Mouse (Mus musculus) lung, postnatal 0 days (tissue): ENCODE data around the gene Comt. TPM values are rescaled to one million over a fixed set of nuclear protein-coding genes. Genes with fewer than 3 reads are reported as not detected.

Experiments
- ATAC-seq: fragments of 200-750 bp; cut with Nextera tagmentation; 2 replicates; pipeline ENCODE4 v1.8.0; 2017; ENCODE audit warnings: moderate library complexity
- DNase-seq: peaks from one replicate; pipeline ENCODE4 v3.0.0-alpha.2; 2016; ENCODE audit warnings: low spot score
- H3K27ac ChIP-seq: fragments of 300-500 bp; sonication (generic); 2 replicates; pipeline ENCODE4 v1.5.1; 2014; ENCODE audit warnings: antibody characterized with exemption, mild to moderate bottlenecking, low read length, mixed read lengths
- H3K27me3 ChIP-seq: fragments of 300-500 bp; sonication (generic); replicated peaks from 2 replicates; pipeline ENCODE4 v1.6.1; 2014; ENCODE audit warnings: low read length, mixed read lengths; ENCODE audit not compliant: insufficient read depth
- H3K36me3 ChIP-seq: fragments of 300-500 bp; sonication (generic); 2 replicates; pipeline ENCODE4 v1.6.1; 2014; ENCODE audit warnings: low read length, mixed read lengths; ENCODE audit not compliant: insufficient read depth
- H3K4me1 ChIP-seq: fragments of 300-500 bp; sonication (generic); 2 replicates; pipeline ENCODE4 v1.6.1; 2014; ENCODE audit warnings: antibody characterized with exemption, low read depth, low read length, mixed read lengths; ENCODE audit not compliant: insufficient read depth
- H3K4me2 ChIP-seq: fragments of 300-500 bp; sonication (generic); replicated peaks from 2 replicates; pipeline ENCODE4 v1.6.1; 2014; ENCODE audit warnings: low read depth, mild to moderate bottlenecking, low read length, moderate library complexity, mixed read lengths
- H3K4me3 ChIP-seq: fragments of 300-500 bp; sonication (generic); 2 replicates; pipeline ENCODE4 v1.5.1; 2014; ENCODE audit warnings: low read depth, low read length
- H3K9ac ChIP-seq: fragments of 300-500 bp; sonication (generic); replicated peaks from 2 replicates; pipeline ENCODE4 v1.6.1; 2014; ENCODE audit warnings: low read depth, mild to moderate bottlenecking
- H3K9me3 ChIP-seq: fragments of 300-500 bp; sonication (generic); 2 replicates; pipeline ENCODE4 v1.6.1; 2016; ENCODE audit warnings: low read length, mixed read lengths
- CTCF ChIP-seq: IDR thresholded peaks from 2 replicates; pipeline ENCODE4 v1.5.1; 2016; ENCODE audit warnings: antibody characterized with exemption, mild to moderate bottlenecking
- EP300 ChIP-seq: IDR thresholded peaks from 2 replicates; pipeline ENCODE4 v1.6.1; 2016; ENCODE audit warnings: antibody characterized with exemption, mild to moderate bottlenecking, control low read depth
- WGBS: fragments of 180-500 bp; shearing (Covaris S2); extraction: QIAGEN DNeasy Blood & Tissue Kit; methylation state at CpG from one replicate; pipeline ENCODE4 v1.1.7; 2014; 5-methylcytosine and 5-hydroxymethylcytosine counted together
- polyA plus RNA-seq: library from polyadenylated mRNA; unstranded; fragments of >200 nt; fragmentation: Nextera tagmentation; extraction: Ambion mirVana; gene quantifications from 2 replicates; pipeline ENCODE4 v1.2.1, GENCODE M21; 2015

Comt gene
- polyA plus RNA-seq, 1 experiment from 2014 or later = 109 TPM

DNA sequence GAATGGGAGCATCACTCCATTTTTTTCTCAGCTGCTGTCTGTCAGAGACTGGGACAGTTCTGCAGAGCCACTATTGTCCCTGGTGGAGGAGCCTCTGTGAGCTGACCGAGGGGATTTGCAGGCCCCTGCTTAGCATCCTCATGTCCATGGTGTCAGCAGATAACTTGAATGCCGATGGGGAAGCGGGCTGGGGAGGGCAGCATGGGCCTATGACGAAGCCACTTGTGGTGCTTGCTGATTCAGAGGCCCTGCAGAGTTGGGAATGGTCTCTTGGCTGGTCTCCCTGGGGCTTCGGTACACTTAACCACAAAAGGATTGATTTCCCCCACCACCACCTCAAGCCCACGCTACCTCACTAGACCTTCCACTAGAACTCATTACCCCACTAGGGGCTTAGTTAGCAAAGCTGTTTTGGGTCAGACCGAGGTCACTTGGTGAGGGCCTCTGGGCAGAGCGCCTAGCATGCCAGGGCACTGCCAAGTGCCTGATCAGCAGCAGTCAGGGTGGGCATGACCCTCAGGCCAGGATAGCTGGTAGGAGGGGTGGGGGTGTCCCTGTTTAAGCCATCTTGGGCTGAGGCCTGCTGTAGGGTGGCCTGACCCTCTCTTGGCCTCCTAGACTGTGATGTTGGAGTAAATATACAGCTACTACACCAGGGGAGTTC, 47.2 kb downstream of the Comt start:
- peaks cover 7% of the 10 kb centered on the region; the same call in 1 of the 2 replicates for H3K4me1 ChIP-seq
- H3K9ac ChIP-seq = no peak overlapping the region
- DNase-seq = no peak
- H3K27me3 ChIP-seq = no peaks in the 10 kb centered on the region
- H3K36me3 ChIP-seq = no peaks in the 10 kb centered on the region
- no peak overlapping the region for H3K4me2 ChIP-seq
- no peak overlapping the region for H3K4me3 ChIP-seq
- WGBS = 78% methylated on average over 8 of the region's 8 CpGs
- H3K27ac ChIP-seq = no peak overlapping the region
- TF ChIP-seq EP300 = no peak
- TF ChIP-seq CTCF = no peak
- no peaks in the 10 kb centered on the region for H3K9me3 ChIP-seq
- no peak for ATAC-seq

DNA sequence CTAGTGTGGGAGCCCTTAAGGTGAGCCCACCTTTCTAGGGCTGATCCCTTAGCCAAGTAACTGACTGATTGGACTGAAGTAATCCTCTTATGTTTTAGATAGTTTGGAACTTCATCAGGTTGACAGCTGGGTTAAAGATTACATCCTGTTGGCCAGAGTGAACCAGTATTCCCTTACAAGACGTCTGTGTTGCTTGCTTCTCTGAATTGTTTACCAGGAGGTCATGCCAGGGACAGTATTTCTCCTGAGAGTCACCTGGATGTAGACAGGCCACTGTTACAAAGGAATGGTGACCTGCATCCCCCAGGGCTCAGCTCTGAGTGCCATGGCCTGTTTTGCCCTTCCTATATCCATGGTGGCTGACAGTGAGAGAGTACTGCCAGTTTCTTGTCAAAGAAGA, 48.2 kb downstream of the Comt start:
- Histone ChIP-seq H3K27me3 (no peaks in the 10 kb centered on the region), H3K4me1 (peaks cover under 1% of the 10 kb centered on the region; the same call in 1 of the 2 replicates), H3K9ac (no peak overlapping the region), H3K36me3 (no peaks in the 10 kb centered on the region), H3K4me3 (no peak overlapping the region), H3K9me3 (no peaks in the 10 kb centered on the region), H3K4me2 (no peak overlapping the region), H3K27ac (no peak overlapping the region)
- DNase-seq = no peak
- TF ChIP-seq CTCF (no peak), EP300 (no peak)
- no peak for ATAC-seq
- WGBS = 48% methylated on average over 1 of the region's 1 CpGs

DNA sequence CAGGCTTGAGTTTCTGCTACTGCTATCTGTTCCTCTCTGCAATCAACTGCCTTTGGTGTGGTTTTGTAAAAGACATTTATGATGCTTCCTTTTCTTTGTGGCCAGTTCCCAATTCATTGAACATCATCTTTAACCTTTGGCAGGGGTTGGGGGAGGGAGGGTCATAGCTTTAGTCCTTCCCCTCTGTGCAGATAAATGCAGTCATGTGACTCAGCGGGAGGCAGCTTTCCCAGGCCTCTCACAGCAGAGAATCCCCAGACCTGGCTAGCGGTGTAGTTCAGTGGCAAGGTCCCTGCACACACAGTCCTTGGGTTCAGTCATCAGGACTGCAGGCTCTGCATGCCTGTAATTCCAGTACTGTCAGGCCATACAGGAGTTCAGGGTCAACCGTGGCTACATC, 49.4 kb downstream of the Comt start:
- 47% methylated on average over 3 of the region's 3 CpGs for WGBS
- Histone ChIP-seq H3K4me2 (no peak overlapping the region), H3K4me1 (no peaks in the 10 kb centered on the region), H3K27ac (no peak overlapping the region), H3K9ac (no peak overlapping the region), H3K36me3 (no peaks in the 10 kb centered on the region), H3K4me3 (no peak overlapping the region), H3K27me3 (no peaks in the 10 kb centered on the region), H3K9me3 (no peaks in the 10 kb centered on the region)
- no peak for DNase-seq
- ATAC-seq = no peak
- TF ChIP-seq EP300 = no peak
- no peak for TF ChIP-seq CTCF

DNA sequence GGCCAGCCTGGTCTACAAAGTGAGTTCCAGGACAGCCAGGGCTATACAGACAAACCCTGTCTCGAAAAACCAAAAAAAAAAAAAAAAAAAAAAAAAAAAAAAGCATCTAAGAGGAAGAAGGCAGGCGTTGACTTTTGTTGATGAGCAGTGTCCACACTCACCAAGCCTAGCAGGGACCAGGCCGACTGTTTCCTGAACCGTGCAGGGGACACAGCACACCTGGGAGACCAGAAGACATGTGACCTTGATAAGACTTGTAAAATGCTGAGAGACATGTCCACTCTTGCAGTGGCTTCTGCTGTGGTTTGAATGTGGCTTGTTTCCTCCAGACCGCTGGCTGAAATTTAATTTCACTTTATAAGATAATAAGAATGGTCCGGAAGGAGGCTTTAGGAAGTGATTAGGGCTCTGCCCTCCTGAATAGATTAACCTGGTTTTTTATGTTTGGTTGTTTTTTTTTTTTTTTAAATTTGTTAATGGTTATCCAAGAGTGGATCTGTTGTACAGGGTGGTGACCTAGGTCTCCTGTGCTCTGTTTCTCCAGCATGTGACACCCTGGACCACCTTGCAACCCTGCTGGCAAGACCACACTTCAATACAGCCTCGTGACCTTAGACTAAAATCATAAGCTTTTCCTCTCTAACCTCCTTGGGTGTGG, 50.2 kb downstream of the Comt start:
- Histone ChIP-seq H3K9me3 (no peaks in the 10 kb centered on the region), H3K36me3 (no peaks in the 10 kb centered on the region), H3K4me2 (no peak overlapping the region), H3K4me1 (no peaks in the 10 kb centered on the region), H3K27ac (no peak overlapping the region), H3K4me3 (no peak overlapping the region), H3K27me3 (no peaks in the 10 kb centered on the region), H3K9ac (no peak overlapping the region)
- ATAC-seq (no peak), DNase-seq (no peak)
- 77% methylated on average over 6 of the region's 7 CpGs for WGBS
- TF ChIP-seq CTCF (no peak), EP300 (no peak)

GRCm38 (mm10) chr16:18373632-18374031, 53.0 kb downstream of the Comt start:
- Histone ChIP-seq H3K27me3 (no peaks in the 10 kb centered on the region), H3K4me3 (no peak overlapping the region), H3K9me3 (no peaks in the 10 kb centered on the region), H3K27ac (no peak overlapping the region), H3K36me3 (no peaks in the 10 kb centered on the region), H3K4me1 (no peaks in the 10 kb centered on the region), H3K9ac (no peak overlapping the region), H3K4me2 (no peak overlapping the region)
- ATAC-seq = no peak
- 93% methylated on average over 4 of the region's 4 CpGs for WGBS
- TF ChIP-seq CTCF (no peak), EP300 (no peak)
- no peak for DNase-seq

DNA sequence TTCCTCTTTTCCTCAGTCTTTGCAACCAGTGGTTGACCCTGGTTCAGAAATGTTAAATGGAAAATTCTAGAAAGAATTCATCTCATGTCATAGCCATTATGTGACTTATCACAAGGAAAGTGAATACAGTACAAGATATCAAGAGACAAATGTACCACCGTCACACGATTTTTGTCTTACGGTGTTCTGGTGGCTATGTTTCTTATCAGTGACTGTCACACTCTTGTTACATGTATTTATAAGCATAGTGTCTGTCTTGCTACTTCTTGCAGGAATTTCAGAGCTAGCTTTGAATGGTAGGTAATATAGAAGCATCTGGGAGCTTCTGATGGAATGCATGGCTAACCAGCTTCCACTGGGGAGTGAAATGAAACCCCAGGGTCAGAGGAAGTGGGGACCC, 56.5 kb downstream of the Comt start:
- Histone ChIP-seq H3K4me3 (no peak overlapping the region), H3K4me2 (no peak overlapping the region), H3K27ac (no peak overlapping the region), H3K36me3 (no peaks in the 10 kb centered on the region), H3K9me3 (no peaks in the 10 kb centered on the region), H3K9ac (no peak overlapping the region), H3K27me3 (no peaks in the 10 kb centered on the region), H3K4me1 (no peaks in the 10 kb centered on the region)
- 88% methylated on average over 3 of the region's 3 CpGs for WGBS
- ATAC-seq = no peak
- DNase-seq = no peak
- TF ChIP-seq CTCF = no peak
- TF ChIP-seq EP300 = no peak
